8 mouse cellular contexts compared by ENCODE assay signal in genomic region chr12:73705097-73705690, GRCm38 (mm10).
DNase-seq lines count a peak whose midpoint lies in the region; ATAC-seq and TF ChIP-seq lines count a peak whose summit lies in the region.

No protein-coding gene starts in this region.

- intact Hi-C loops in left cerebral cortex, postnatal 14 days (cut with DNase I) = loop anchor here (2.0 to 5.0 kb wide), 3 partner anchors 227 to 612 kb away; partner anchors contain the start of gene Gm11042

- DNase-seq in right cerebral cortex, adult 18-20 months = peak; percentile 30
- DNase-seq in right cerebral cortex, postnatal 36 days (ENCODE audit: low spot score in 2 of 2) = no peak
- peak; percentile 76 for DNase-seq in heart, postnatal 4 days
- DNase-seq in left cerebral cortex, postnatal 14 days (ENCODE audit: low spot score in 2 of 2) = peak; percentile 59 to 74
- DNase-seq in naive thymus-derived CD4-positive, alpha-beta T cell, adult 2 months (ENCODE audit: low read depth) = peak; percentile 74

- no peak overlapping the region for H3K4me3 ChIP-seq in cortical plate, adult 2 months (ENCODE audit: insufficient read depth, low read length)

- peak; percentile 82 for TF ChIP-seq CTCF in cortical plate, adult 2 months (IDR thresholded peaks at IDR 0.05; ENCODE audit: extremely low read depth, insufficient read depth, low read length)

- ATAC-seq in activated CD4-positive, CD25-positive, alpha-beta regulatory T cell, adult 4 months = peak; percentile 50
- no peak for ATAC-seq in monocyte, adult 5-6 weeks (replicated peaks; ENCODE audit: insufficient number of reproducible peaks, low FRiP score, low TSS enrichment, poor library complexity, severe bottlenecking)

- no peak for TF ChIP-seq POLR2A in cortical plate, adult 2 months (IDR thresholded peaks at IDR 0.05; ENCODE audit: extremely low read depth, insufficient read depth, low read length)

- H3K4me1 ChIP-seq in cortical plate, adult 2 months (ENCODE audit: control insufficient read depth, insufficient read depth, low read length) = no peaks in the 10 kb centered on the region

- no peak overlapping the region for H3K27ac ChIP-seq in cortical plate, adult 2 months (ENCODE audit: insufficient read depth, low read length)

Comparison
In these comparisons a context has a peak if more than half of its experiments do, and no peak if none do; other contexts are left out.
1. DNase-seq: peak in right cerebral cortex, adult 18-20 months (single experiment), heart, postnatal 4 days (single experiment), left cerebral cortex, postnatal 14 days (2 of 2) and naive thymus-derived CD4-positive, alpha-beta T cell, adult 2 months (single experiment); none in right cerebral cortex, postnatal 36 days (0 of 2).